Mouse (Mus musculus): Measurements from ENCODE around the gene Pibf1. TPM values are rescaled to one million over a fixed set of nuclear protein-coding genes. Genes with fewer than 3 reads are reported as not detected.

Pibf1 gene
- total and polyA plus RNA-seq, 3 experiments = 8.4 to 11.0 TPM; not detected in 1

DNA sequence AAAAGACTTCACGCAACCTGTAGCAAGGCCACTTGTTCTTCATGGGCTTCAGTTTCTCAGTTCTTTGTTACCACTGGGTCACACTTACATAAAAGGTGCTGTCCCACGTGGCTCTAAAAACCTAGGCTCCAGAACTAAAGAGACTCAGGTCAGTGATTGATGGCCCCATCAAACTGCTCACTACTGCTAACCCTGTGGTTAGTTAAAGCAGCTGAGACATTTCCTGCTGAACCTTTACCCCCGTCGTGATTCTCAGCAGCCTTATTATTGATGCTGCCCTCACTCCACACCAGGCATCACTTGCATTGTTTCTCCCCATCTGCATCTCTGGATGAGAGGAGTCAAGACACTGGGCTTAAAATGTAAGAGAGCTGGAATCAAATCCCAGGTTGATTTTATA, 176.6 kb downstream of the Pibf1 start:
- Histone ChIP-seq H3K9ac (ENCODE audit: control insufficient read depth, low read depth, low read length, poor library complexity, severe bottlenecking) (no peak overlapping the region), H3K9me3 (replicated peaks; ENCODE audit: insufficient read depth, low read length) (no peaks in the 10 kb centered on the region), H3K4me1 (ENCODE audit: control insufficient read depth in 1 of 2, insufficient read depth in 2 of 2, low read length in 2 of 2) (peaks cover under 1 to 8% of the 10 kb centered on the region in 2 experiments; a peak in 2 of 4 replicates), H3K27ac (ENCODE audit: control insufficient read depth, low read depth, low read length) (no peak overlapping the region), H3K27me3 (ENCODE audit: control insufficient read depth in 1 of 2, insufficient read depth in 2 of 2, low read length in 2 of 2) (no peaks in the 10 kb centered on the region), H3K36me3 (ENCODE audit: control insufficient read depth in 1 of 2, insufficient read depth in 2 of 2, low read length in 2 of 2) (peaks cover 0 to 3% of the 10 kb centered on the region in 2 experiments; a peak in 2 of 4 replicates), H3K79me2 (ENCODE audit: control insufficient read depth, insufficient read depth, low read length, poor library complexity) (no peaks in the 10 kb centered on the region), H3K4me3 (ENCODE audit: control insufficient read depth in 1 of 2, insufficient read depth in 1 of 2, low read depth in 2 of 2, low read length in 2 of 2) (no peak overlapping the region)
- DNase-seq (ENCODE audit: low read depth, low spot score) = no peak
- TF ChIP-seq UBTF (IDR thresholded peaks at IDR 0.05; ENCODE audit: borderline replicate concordance, insufficient read depth, low read depth, low read length) = no peak
- no peak for TF ChIP-seq TCF12 (IDR thresholded peaks at IDR 0.05; ENCODE audit: low read depth, low read length)
- TF ChIP-seq MXI1 (IDR thresholded peaks at IDR 0.05; ENCODE audit: low read depth, low read length) = no peak
- no peak for TF ChIP-seq MEF2A (IDR thresholded peaks at IDR 0.05; ENCODE audit: extremely low read depth, insufficient replicate concordance, low read depth, low read length, poor library complexity, severe bottlenecking)
- no peak for TF ChIP-seq GATA1 (IDR thresholded peaks at IDR 0.05; ENCODE audit: low read depth, low read length)
- no peak for TF ChIP-seq MAFK (IDR thresholded peaks at IDR 0.05; ENCODE audit: borderline replicate concordance, low read depth, low read length)
- TF ChIP-seq NRF1 (IDR thresholded peaks at IDR 0.05; ENCODE audit: insufficient read depth, low read depth, low read length, poor library complexity, severe bottlenecking) = no peak
- no peak for TF ChIP-seq CHD2 (IDR thresholded peaks at IDR 0.05; ENCODE audit: low read length)
- TF ChIP-seq GABPA (IDR thresholded peaks at IDR 0.05; ENCODE audit: low read depth, low read length) = no peak
- TF ChIP-seq ZKSCAN1 (IDR thresholded peaks at IDR 0.05; ENCODE audit: low read depth, low read length) = no peak
- TF ChIP-seq ZNF384 (IDR thresholded peaks at IDR 0.05; ENCODE audit: low read depth, low read length) = no peak
- TF ChIP-seq SMC3 (IDR thresholded peaks at IDR 0.05; ENCODE audit: low read depth, low read length) = no peak
- no peak for TF ChIP-seq KAT2A (conservative IDR thresholded peaks at IDR 0.05; ENCODE audit: low read depth, low read length)

DNA sequence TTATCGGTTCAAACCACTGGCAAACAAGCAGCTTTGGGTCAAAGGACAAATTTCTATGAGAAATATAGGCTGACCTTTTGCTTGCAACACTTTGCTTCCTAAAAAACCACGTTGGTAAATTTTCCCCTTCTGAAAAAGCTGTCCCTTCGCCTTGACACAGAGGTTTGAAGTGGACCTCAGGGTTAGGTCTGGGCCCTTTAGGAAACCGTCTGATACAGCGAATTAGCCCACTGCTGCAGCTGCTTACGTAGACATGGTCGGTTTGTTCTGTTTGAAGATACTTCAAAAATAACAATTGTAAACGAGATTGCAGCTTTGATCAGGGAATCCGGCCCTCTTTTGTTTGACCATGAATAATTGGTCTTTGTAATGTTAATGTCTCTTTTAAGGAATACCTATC, 179.1 kb downstream of the Pibf1 start:
- H3K79me2 ChIP-seq (ENCODE audit: control insufficient read depth, insufficient read depth, low read length, poor library complexity) = no peaks in the 10 kb centered on the region

More for the DNA sequence above, 179.1 kb downstream of the Pibf1 start:
- TF ChIP-seq TBP (IDR thresholded peaks at IDR 0.05; ENCODE audit: low read depth, low read length) = no peak
- Histone ChIP-seq H3K27ac (ENCODE audit: control insufficient read depth, low read depth, low read length) (no peak overlapping the region), H3K9ac (ENCODE audit: control insufficient read depth, low read depth, low read length, poor library complexity, severe bottlenecking) (no peak overlapping the region), H3K36me3 (ENCODE audit: control insufficient read depth in 1 of 2, insufficient read depth in 2 of 2, low read length in 2 of 2) (peaks cover 0 to 3% of the 10 kb centered on the region in 2 experiments; a peak in 2 of 4 replicates), H3K27me3 (ENCODE audit: control insufficient read depth in 1 of 2, insufficient read depth in 2 of 2, low read length in 2 of 2) (no peaks in the 10 kb centered on the region), H3K9me3 (replicated peaks; ENCODE audit: insufficient read depth, low read length) (no peaks in the 10 kb centered on the region), H3K4me3 (ENCODE audit: control insufficient read depth in 1 of 2, insufficient read depth in 1 of 2, low read depth in 2 of 2, low read length in 2 of 2) (no peak overlapping the region), H3K4me1 (ENCODE audit: control insufficient read depth in 1 of 2, insufficient read depth in 2 of 2, low read length in 2 of 2) (peaks cover 3 to 8% of the 10 kb centered on the region in 2 experiments; a peak in 3 of 4 replicates)
- DNase-seq (ENCODE audit: low read depth, low spot score) = no peak
